Mouse (Mus musculus): ENCODE results near the gene Maml3. TPM values are rescaled to one million over a fixed set of nuclear protein-coding genes. Genes with fewer than 3 reads are reported as not detected.
A peak's percentile ranks its signal among the peaks of the same experiment; 100 is the strongest.

The Maml3 gene
- total RNA-seq, 2 experiments from 2014 or later = 8.7 to 9.8 TPM

GRCm38 (mm10) chr3:51703478-51703877 is 401.4 kb downstream of the Maml3 start:
- no peak overlapping the region for H3K4me3 ChIP-seq
- TF ChIP-seq CTCF (conservative IDR thresholded peaks at IDR 0.05) = no peak
- DNase-seq (ENCODE audit: low spot score in 2 of 2) = no peak
- H3K27ac ChIP-seq = no peak overlapping the region

- TF ChIP-seq CTCF (conservative IDR thresholded peaks at IDR 0.05) = no peak
- DNase-seq (ENCODE audit: low spot score in 2 of 2) = no peak
- Histone ChIP-seq H3K4me3 (no peak overlapping the region), H3K27ac (no peak overlapping the region)
These were observed 402.1 kb downstream of the Maml3 start for GRCm38 (mm10) chr3:51702701-51703286.

- peak overlapping the region; percentile 61; the same call in 1 of the 2 replicates for H3K4me3 ChIP-seq
- H3K27ac ChIP-seq = peak overlapping the region; percentile 87; the same call in 1 of the 2 replicates
- no peak for DNase-seq (ENCODE audit: low spot score in 2 of 2)
- TF ChIP-seq CTCF (conservative IDR thresholded peaks at IDR 0.05) = no peak
These were observed 402.9 kb downstream of the Maml3 start for GRCm38 (mm10) chr3:51701950-51702349.

GRCm38 (mm10) chr3:51701281-51701751 is 403.6 kb downstream of the Maml3 start:
- TF ChIP-seq CTCF (conservative IDR thresholded peaks at IDR 0.05) = peak; percentile 97
- DNase-seq (ENCODE audit: low spot score in 2 of 2) = peak; percentile 58 to 71
- Histone ChIP-seq H3K27ac (peak overlapping the region; percentile 87), H3K4me3 (peak overlapping the region; percentile 61)

GRCm38 (mm10) chr3:51700731-51701280 is 404.1 kb downstream of the Maml3 start:
- DNase-seq (ENCODE audit: low spot score in 2 of 2) = peak; percentile 10 to 23
- H3K27ac ChIP-seq = peak overlapping the region; percentile 87

GRCm38 (mm10) chr3:51700123-51700522 is 404.8 kb downstream of the Maml3 start:
- DNase-seq (ENCODE audit: low spot score in 2 of 2) = no peak
- Histone ChIP-seq H3K4me3 (no peak overlapping the region), H3K27ac (peak overlapping the region; percentile 87; the same call in 1 of the 2 replicates)
- TF ChIP-seq CTCF (conservative IDR thresholded peaks at IDR 0.05) = no peak

More at GRCm38 (mm10) chr3:51700731-51701280, 404.1 kb downstream of the Maml3 start:
- H3K4me3 ChIP-seq = peak overlapping the region; percentile 61
- no peak for TF ChIP-seq CTCF (conservative IDR thresholded peaks at IDR 0.05)

GRCm38 (mm10) chr3:51697931-51698330 is 406.9 kb downstream of the Maml3 start:
- no peak for TF ChIP-seq CTCF (conservative IDR thresholded peaks at IDR 0.05)
- H3K4me3 ChIP-seq = no peak overlapping the region
- no peak for DNase-seq (ENCODE audit: low spot score in 2 of 2)
- no peak overlapping the region for H3K27ac ChIP-seq

- Histone ChIP-seq H3K27ac (no peak overlapping the region), H3K4me3 (no peak overlapping the region)
- no peak for DNase-seq (ENCODE audit: low spot score in 2 of 2)
- TF ChIP-seq CTCF (conservative IDR thresholded peaks at IDR 0.05) = no peak
These were observed 409.2 kb downstream of the Maml3 start for GRCm38 (mm10) chr3:51695713-51696112.

GRCm38 (mm10) chr3:51694576-51694975 is 410.3 kb downstream of the Maml3 start:
- no peak overlapping the region for H3K27ac ChIP-seq
- DNase-seq (ENCODE audit: low spot score in 2 of 2) = no peak
- TF ChIP-seq CTCF (conservative IDR thresholded peaks at IDR 0.05) = no peak

GRCm38 (mm10) chr3:51693196-51693595 is 411.7 kb downstream of the Maml3 start:
- no peak for TF ChIP-seq CTCF (conservative IDR thresholded peaks at IDR 0.05)
- DNase-seq (ENCODE audit: low spot score in 2 of 2) = no peak
- H3K27ac ChIP-seq = no peak overlapping the region
- H3K4me3 ChIP-seq = no peak overlapping the region

More at GRCm38 (mm10) chr3:51694576-51694975, 410.3 kb downstream of the Maml3 start:
- H3K4me3 ChIP-seq = no peak overlapping the region

- Histone ChIP-seq H3K27ac (no peak overlapping the region), H3K4me3 (no peak overlapping the region)
- no peak for TF ChIP-seq CTCF (conservative IDR thresholded peaks at IDR 0.05)
- no peak for DNase-seq (ENCODE audit: low spot score in 2 of 2)
These were observed 416.2 kb downstream of the Maml3 start for GRCm38 (mm10) chr3:51688725-51689124.

- no peak for TF ChIP-seq CTCF (conservative IDR thresholded peaks at IDR 0.05)
- H3K27ac ChIP-seq = no peak overlapping the region
- no peak for DNase-seq (ENCODE audit: low spot score in 2 of 2)
- H3K4me3 ChIP-seq = no peak overlapping the region
These were observed 418.1 kb downstream of the Maml3 start for GRCm38 (mm10) chr3:51686791-51687190.

GRCm38 (mm10) chr3:51686316-51686715 is 418.6 kb downstream of the Maml3 start:
- Histone ChIP-seq H3K4me3 (no peak overlapping the region), H3K27ac (no peak overlapping the region)
- DNase-seq (ENCODE audit: low spot score in 2 of 2) = no peak
- no peak for TF ChIP-seq CTCF (conservative IDR thresholded peaks at IDR 0.05)

- H3K4me3 ChIP-seq = no peak overlapping the region
- H3K27ac ChIP-seq = no peak overlapping the region
- no peak for TF ChIP-seq CTCF (conservative IDR thresholded peaks at IDR 0.05)
- DNase-seq (ENCODE audit: low spot score in 2 of 2) = no peak
These were observed 419.3 kb downstream of the Maml3 start for GRCm38 (mm10) chr3:51685539-51685938.
